Mouse (Mus musculus): Measurements from ENCODE around the gene Cacng7. TPM values are rescaled to one million over a fixed set of nuclear protein-coding genes. Genes with fewer than 3 reads are reported as not detected.

The Cacng7 gene
- polyA plus RNA-seq, 1 experiment from 2014 or later, result 2.9 TPM

DNA sequence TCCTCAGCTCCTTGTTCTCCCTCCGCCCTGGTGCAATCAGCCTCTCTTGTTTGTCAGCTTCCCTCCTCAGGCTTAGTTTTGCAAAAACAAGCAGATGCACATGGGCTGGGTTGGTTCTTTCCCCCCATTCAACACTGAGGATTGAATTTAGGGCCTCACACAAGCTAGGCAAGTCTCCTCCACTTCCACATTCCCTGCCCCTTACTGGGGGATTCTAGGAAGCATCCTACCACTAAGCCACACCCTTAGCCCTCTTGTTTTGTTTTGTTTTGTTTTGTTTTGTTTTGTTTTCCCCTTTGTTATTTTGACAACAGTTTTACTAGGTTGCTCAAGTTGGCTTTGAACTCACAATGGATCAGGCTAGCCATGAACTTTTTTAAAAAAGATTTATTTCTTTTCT lies 27.9 kb downstream of the Cacng7 start:
- no peak overlapping the region for H3K4me3 ChIP-seq (ENCODE audit: low read depth, low read length)
- 85% methylated on average over 1 of the region's 1 CpGs for WGBS
- no peak overlapping the region for H3K27ac ChIP-seq (replicated peaks; ENCODE audit: low read depth, low read length)
- no peaks in the 10 kb centered on the region for H3K4me1 ChIP-seq (ENCODE audit: control insufficient read depth, insufficient read depth, low read length)
- no peak overlapping the region for H3K9ac ChIP-seq (replicated peaks; ENCODE audit: low read length)
- ATAC-seq (replicated peaks; ENCODE audit: insufficient number of reproducible peaks, low FRiP score, low TSS enrichment, low read depth), result no peak
- no peaks in the 10 kb centered on the region for H3K9me3 ChIP-seq (replicated peaks; ENCODE audit: control insufficient read depth, low read length)
- H3K36me3 ChIP-seq (replicated peaks; ENCODE audit: control insufficient read depth, insufficient read depth, low read depth, low read length), result no peaks in the 10 kb centered on the region; the same call in none of the 2 replicates
- no peaks in the 10 kb centered on the region for H3K27me3 ChIP-seq (ENCODE audit: control insufficient read depth, insufficient read depth, low read length)
- no peak overlapping the region for H3K4me2 ChIP-seq (ENCODE audit: low read depth, low read length)
- no peak for DNase-seq (ENCODE audit: low spot score)

- WGBS, result 46% methylated on average over 11 of the region's 11 CpGs
- peaks cover 5% of the 10 kb centered on the region; the same call in 1 of the 2 replicates for H3K27me3 ChIP-seq (ENCODE audit: control insufficient read depth, insufficient read depth, low read length)
- no peak for ATAC-seq (replicated peaks; ENCODE audit: insufficient number of reproducible peaks, low FRiP score, low TSS enrichment, low read depth)
- H3K4me1 ChIP-seq (ENCODE audit: control insufficient read depth, insufficient read depth, low read length), result 0 out of 2 replicates have a peak, but pooled peaks cover 2% of the 10 kb centered on the region
- no peak for DNase-seq (ENCODE audit: low spot score)
- no peak overlapping the region for H3K27ac ChIP-seq (replicated peaks; ENCODE audit: low read depth, low read length)
- no peaks in the 10 kb centered on the region for H3K36me3 ChIP-seq (replicated peaks; ENCODE audit: control insufficient read depth, insufficient read depth, low read depth, low read length)
- H3K9ac ChIP-seq (replicated peaks; ENCODE audit: low read length), result no peak overlapping the region
- H3K9me3 ChIP-seq (replicated peaks; ENCODE audit: control insufficient read depth, low read length), result no peaks in the 10 kb centered on the region
- no peak overlapping the region for H3K4me2 ChIP-seq (ENCODE audit: low read depth, low read length)
- H3K4me3 ChIP-seq (ENCODE audit: low read depth, low read length), result no peak overlapping the region
Observed at GRCm38 (mm10) chr7:3365547-3366279, 33.0 kb downstream of the Cacng7 start.

GRCm38 (mm10) chr7:3366705-3367516 lies 34.2 kb downstream of the Cacng7 start:
- Histone ChIP-seq H3K4me3 (ENCODE audit: low read depth, low read length) (no peak overlapping the region), H3K27me3 (ENCODE audit: control insufficient read depth, insufficient read depth, low read length) (peaks cover 5% of the 10 kb centered on the region; the same call in 1 of the 2 replicates), H3K9me3 (replicated peaks; ENCODE audit: control insufficient read depth, low read length) (no peaks in the 10 kb centered on the region), H3K4me2 (ENCODE audit: low read depth, low read length) (no peak overlapping the region), H3K36me3 (replicated peaks; ENCODE audit: control insufficient read depth, insufficient read depth, low read depth, low read length) (no peaks in the 10 kb centered on the region), H3K27ac (replicated peaks; ENCODE audit: low read depth, low read length) (no peak overlapping the region), H3K9ac (replicated peaks; ENCODE audit: low read length) (no peak overlapping the region), H3K4me1 (ENCODE audit: control insufficient read depth, insufficient read depth, low read length) (0 out of 2 replicates have a peak, but pooled peaks cover 2% of the 10 kb centered on the region)
- ATAC-seq (replicated peaks; ENCODE audit: insufficient number of reproducible peaks, low FRiP score, low TSS enrichment, low read depth) (0 out of 2 replicates have a peak, but pooled peaks have one; percentile 38), DNase-seq (ENCODE audit: low spot score) (peak; percentile 9)
- 11% methylated on average over 42 of the region's 42 CpGs for whole genome bisulfite sequencing

DNA sequence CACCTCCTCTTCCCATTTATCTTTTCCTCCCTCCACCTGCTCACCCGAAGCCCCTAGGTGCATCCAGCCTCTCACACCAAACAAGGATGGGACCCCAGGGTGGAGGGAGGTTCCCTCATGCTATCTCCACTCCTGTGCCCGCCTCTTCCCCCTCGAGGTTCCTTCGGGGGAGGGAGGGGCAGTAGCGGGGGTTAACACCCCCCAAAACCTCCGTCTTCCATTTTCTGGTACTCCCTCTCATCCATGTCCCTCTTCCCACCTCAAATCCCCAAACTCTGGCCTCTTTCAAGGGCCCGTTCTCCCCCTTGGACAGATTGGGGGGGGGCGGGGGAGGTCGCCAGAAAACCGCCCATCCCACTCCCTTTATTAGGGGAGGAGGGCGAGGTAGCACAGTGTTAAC lies 34.8 kb downstream of the Cacng7 start:
- WGBS, result 7% methylated on average over 10 of the region's 11 CpGs
- H3K4me3 ChIP-seq (ENCODE audit: low read depth, low read length), result no peak overlapping the region
- no peak for ATAC-seq (replicated peaks; ENCODE audit: insufficient number of reproducible peaks, low FRiP score, low TSS enrichment, low read depth)
- no peaks in the 10 kb centered on the region for H3K36me3 ChIP-seq (replicated peaks; ENCODE audit: control insufficient read depth, insufficient read depth, low read depth, low read length)
- no peak overlapping the region for H3K9ac ChIP-seq (replicated peaks; ENCODE audit: low read length)
- H3K27ac ChIP-seq (replicated peaks; ENCODE audit: low read depth, low read length), result no peak overlapping the region
- H3K9me3 ChIP-seq (replicated peaks; ENCODE audit: control insufficient read depth, low read length), result no peaks in the 10 kb centered on the region
- 0 out of 2 replicates have a peak, but pooled peaks cover 2% of the 10 kb centered on the region for H3K4me1 ChIP-seq (ENCODE audit: control insufficient read depth, insufficient read depth, low read length)
- peaks cover 5% of the 10 kb centered on the region; the same call in 1 of the 2 replicates for H3K27me3 ChIP-seq (ENCODE audit: control insufficient read depth, insufficient read depth, low read length)
- no peak for DNase-seq (ENCODE audit: low spot score)
- H3K4me2 ChIP-seq (ENCODE audit: low read depth, low read length), result 0 out of 2 replicates have a peak overlapping the region, but pooled peaks have one; percentile 4

- peak; percentile 13 for DNase-seq (ENCODE audit: low spot score)
- ATAC-seq (replicated peaks; ENCODE audit: insufficient number of reproducible peaks, low FRiP score, low TSS enrichment, low read depth), result no peak
Observed at GRCm38 (mm10) chr7:3368311-3368710, 35.6 kb downstream of the Cacng7 start.

DNA sequence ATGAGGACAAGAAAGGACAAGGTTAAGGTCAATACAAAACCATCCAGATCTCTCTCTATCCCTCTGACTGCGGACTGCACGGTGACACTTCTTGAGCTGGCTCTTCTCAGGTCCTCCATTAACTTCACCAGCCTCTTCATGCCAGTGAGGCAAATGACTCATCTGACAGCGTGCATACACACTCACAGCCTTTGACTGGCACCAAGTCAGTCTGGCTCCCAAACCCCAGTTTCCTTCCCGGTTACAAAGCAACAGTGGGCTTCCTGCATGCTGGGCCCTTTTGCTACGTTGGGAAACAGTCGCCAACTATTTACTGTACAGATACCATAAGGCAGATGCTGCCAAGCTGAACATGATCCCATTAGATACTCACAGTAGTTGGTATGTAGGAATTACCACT lies 36.4 kb downstream of the Cacng7 start:
- Histone ChIP-seq H3K4me1 (ENCODE audit: control insufficient read depth, insufficient read depth, low read length) (0 out of 2 replicates have a peak, but pooled peaks cover 2% of the 10 kb centered on the region), H3K36me3 (replicated peaks; ENCODE audit: control insufficient read depth, insufficient read depth, low read depth, low read length) (no peaks in the 10 kb centered on the region), H3K27me3 (ENCODE audit: control insufficient read depth, insufficient read depth, low read length) (peaks cover 5% of the 10 kb centered on the region; the same call in 1 of the 2 replicates), H3K4me2 (ENCODE audit: low read depth, low read length) (no peak overlapping the region), H3K4me3 (ENCODE audit: low read depth, low read length) (no peak overlapping the region), H3K27ac (replicated peaks; ENCODE audit: low read depth, low read length) (no peak overlapping the region), H3K9me3 (replicated peaks; ENCODE audit: control insufficient read depth, low read length) (no peaks in the 10 kb centered on the region), H3K9ac (replicated peaks; ENCODE audit: low read length) (no peak overlapping the region)
- ATAC-seq (replicated peaks; ENCODE audit: insufficient number of reproducible peaks, low FRiP score, low TSS enrichment, low read depth) (no peak), DNase-seq (ENCODE audit: low spot score) (no peak)
- WGBS, result 77% methylated on average over 6 of the region's 6 CpGs

More at GRCm38 (mm10) chr7:3368311-3368710, 35.6 kb downstream of the Cacng7 start:
- Histone ChIP-seq H3K4me1 (ENCODE audit: control insufficient read depth, insufficient read depth, low read length) (0 out of 2 replicates have a peak, but pooled peaks cover 2% of the 10 kb centered on the region), H3K9ac (replicated peaks; ENCODE audit: low read length) (no peak overlapping the region), H3K4me2 (ENCODE audit: low read depth, low read length) (no peak overlapping the region), H3K36me3 (replicated peaks; ENCODE audit: control insufficient read depth, insufficient read depth, low read depth, low read length) (no peaks in the 10 kb centered on the region), H3K9me3 (replicated peaks; ENCODE audit: control insufficient read depth, low read length) (no peaks in the 10 kb centered on the region), H3K27me3 (ENCODE audit: control insufficient read depth, insufficient read depth, low read length) (peaks cover 5% of the 10 kb centered on the region; the same call in 1 of the 2 replicates), H3K4me3 (ENCODE audit: low read depth, low read length) (no peak overlapping the region), H3K27ac (replicated peaks; ENCODE audit: low read depth, low read length) (no peak overlapping the region)
- WGBS, result 31% methylated on average over 12 of the region's 12 CpGs

GRCm38 (mm10) chr7:3370407-3370806 lies 37.7 kb downstream of the Cacng7 start:
- WGBS, result 50% methylated on average over 4 of the region's 4 CpGs
- no peaks in the 10 kb centered on the region for H3K36me3 ChIP-seq (replicated peaks; ENCODE audit: control insufficient read depth, insufficient read depth, low read depth, low read length)
- H3K9ac ChIP-seq (replicated peaks; ENCODE audit: low read length), result no peak overlapping the region
- H3K27me3 ChIP-seq (ENCODE audit: control insufficient read depth, insufficient read depth, low read length), result peaks cover 5% of the 10 kb centered on the region; the same call in 1 of the 2 replicates
- no peak overlapping the region for H3K4me2 ChIP-seq (ENCODE audit: low read depth, low read length)
- DNase-seq (ENCODE audit: low spot score) (no peak), ATAC-seq (replicated peaks; ENCODE audit: insufficient number of reproducible peaks, low FRiP score, low TSS enrichment, low read depth) (no peak)
- no peak overlapping the region for H3K4me3 ChIP-seq (ENCODE audit: low read depth, low read length)
- no peaks in the 10 kb centered on the region for H3K9me3 ChIP-seq (replicated peaks; ENCODE audit: control insufficient read depth, low read length)
- H3K27ac ChIP-seq (replicated peaks; ENCODE audit: low read depth, low read length), result no peak overlapping the region
- 0 out of 2 replicates have a peak, but pooled peaks cover 2% of the 10 kb centered on the region for H3K4me1 ChIP-seq (ENCODE audit: control insufficient read depth, insufficient read depth, low read length)
